Mouse (Mus musculus): ENCODE measurements around the gene Rnls. TPM values are rescaled to one million over a fixed set of nuclear protein-coding genes. Genes with fewer than 3 reads are reported as not detected.
A peak's percentile ranks its signal among the peaks of the same experiment; 100 is the strongest.

The Rnls gene
- polyA plus RNA-seq, 1 experiment from 2014 or later = 7.5 TPM

GRCm38 (mm10) chr19:33178367-33178766 is 213.7 kb downstream of the Rnls start:
- no peak overlapping the region for H3K27ac ChIP-seq
- H3K36me3 ChIP-seq = no peaks in the 10 kb centered on the region
- no peaks in the 10 kb centered on the region; the same call in 1 of the 2 replicates for H3K27me3 ChIP-seq
- no peak overlapping the region for H3K9ac ChIP-seq
- no peaks in the 10 kb centered on the region for H3K9me3 ChIP-seq
- peaks cover 6% of the 10 kb centered on the region; the same call in 1 of the 2 replicates for H3K4me1 ChIP-seq
- 43% methylated on average over 6 of the region's 6 CpGs for WGBS
- no peak overlapping the region for H3K4me3 ChIP-seq
- H3K4me2 ChIP-seq = no peak overlapping the region
- ATAC-seq (ENCODE audit: insufficient number of reproducible peaks, insufficient read depth, low FRiP score, low TSS enrichment, low read depth) = no peak

- Histone ChIP-seq H3K9ac (no peak overlapping the region), H3K4me1 (peaks cover 2% of the 10 kb centered on the region; the same call in 1 of the 2 replicates), H3K4me3 (no peak overlapping the region), H3K9me3 (no peaks in the 10 kb centered on the region), H3K36me3 (no peaks in the 10 kb centered on the region), H3K27me3 (peaks cover 3% of the 10 kb centered on the region; the same call in 1 of the 2 replicates), H3K4me2 (no peak overlapping the region), H3K27ac (no peak overlapping the region)
- ATAC-seq (ENCODE audit: insufficient number of reproducible peaks, insufficient read depth, low FRiP score, low TSS enrichment, low read depth) = no peak
Measured at GRCm38 (mm10) chr19:33173991-33174390, 218.1 kb downstream of the Rnls start.

GRCm38 (mm10) chr19:33169881-33170280 is 222.2 kb downstream of the Rnls start:
- H3K27me3 ChIP-seq = peaks cover 3% of the 10 kb centered on the region; the same call in 1 of the 2 replicates
- no peaks in the 10 kb centered on the region for H3K36me3 ChIP-seq
- no peak overlapping the region for H3K4me2 ChIP-seq
- 0 out of 2 replicates have a peak, but pooled peaks cover 7% of the 10 kb centered on the region for H3K4me1 ChIP-seq
- no peak for ATAC-seq (ENCODE audit: insufficient number of reproducible peaks, insufficient read depth, low FRiP score, low TSS enrichment, low read depth)
- no peak overlapping the region for H3K27ac ChIP-seq
- no peak overlapping the region for H3K4me3 ChIP-seq
- no peaks in the 10 kb centered on the region for H3K9me3 ChIP-seq
- H3K9ac ChIP-seq = no peak overlapping the region
- WGBS = 84% methylated on average over 6 of the region's 6 CpGs

GRCm38 (mm10) chr19:33167528-33168264 is 224.4 kb downstream of the Rnls start:
- Histone ChIP-seq H3K36me3 (no peaks in the 10 kb centered on the region), H3K4me1 (0 out of 2 replicates have a peak, but pooled peaks cover 7% of the 10 kb centered on the region), H3K9me3 (no peaks in the 10 kb centered on the region), H3K4me3 (no peak overlapping the region), H3K27me3 (peaks cover 6% of the 10 kb centered on the region), H3K4me2 (peak overlapping the region; percentile 20), H3K27ac (no peak overlapping the region), H3K9ac (no peak overlapping the region)
- no peak for ATAC-seq (ENCODE audit: insufficient number of reproducible peaks, insufficient read depth, low FRiP score, low TSS enrichment, low read depth)
- 41% methylated on average over 17 of the region's 17 CpGs for WGBS

GRCm38 (mm10) chr19:33164801-33165200 is 227.3 kb downstream of the Rnls start:
- Histone ChIP-seq H3K9ac (no peak overlapping the region), H3K27me3 (peaks cover 3% of the 10 kb centered on the region), H3K9me3 (no peaks in the 10 kb centered on the region), H3K4me1 (0 out of 2 replicates have a peak, but pooled peaks cover 7% of the 10 kb centered on the region), H3K4me3 (no peak overlapping the region), H3K4me2 (no peak overlapping the region), H3K36me3 (no peaks in the 10 kb centered on the region), H3K27ac (no peak overlapping the region)
- WGBS = 84% methylated on average over 5 of the region's 5 CpGs
- no peak for ATAC-seq (ENCODE audit: insufficient number of reproducible peaks, insufficient read depth, low FRiP score, low TSS enrichment, low read depth)

- WGBS = 61% methylated on average over 1 of the region's 1 CpGs
- ATAC-seq (ENCODE audit: insufficient number of reproducible peaks, insufficient read depth, low FRiP score, low TSS enrichment, low read depth) = no peak
Measured at GRCm38 (mm10) chr19:33161903-33162302, 230.2 kb downstream of the Rnls start.

GRCm38 (mm10) chr19:33159897-33160296 is 232.2 kb downstream of the Rnls start:
- ATAC-seq (ENCODE audit: insufficient number of reproducible peaks, insufficient read depth, low FRiP score, low TSS enrichment, low read depth) = no peak
- H3K4me2 ChIP-seq = no peak overlapping the region
- WGBS = 88% methylated on average over 2 of the region's 2 CpGs

More at GRCm38 (mm10) chr19:33161903-33162302, 230.2 kb downstream of the Rnls start:
- Histone ChIP-seq H3K4me2 (no peak overlapping the region), H3K9me3 (no peaks in the 10 kb centered on the region), H3K9ac (no peak overlapping the region), H3K36me3 (no peaks in the 10 kb centered on the region), H3K4me1 (no peaks in the 10 kb centered on the region), H3K27me3 (peaks cover 3% of the 10 kb centered on the region; the same call in 1 of the 2 replicates), H3K4me3 (no peak overlapping the region), H3K27ac (no peak overlapping the region)

GRCm38 (mm10) chr19:33159192-33159591 is 232.9 kb downstream of the Rnls start:
- WGBS = 100% methylated on average over 1 of the region's 1 CpGs
- ATAC-seq (ENCODE audit: insufficient number of reproducible peaks, insufficient read depth, low FRiP score, low TSS enrichment, low read depth) = no peak
- no peaks in the 10 kb centered on the region for H3K36me3 ChIP-seq
- H3K9me3 ChIP-seq = no peaks in the 10 kb centered on the region
- no peak overlapping the region for H3K9ac ChIP-seq
- no peak overlapping the region for H3K4me3 ChIP-seq
- no peak overlapping the region for H3K4me2 ChIP-seq
- H3K27me3 ChIP-seq = no peaks in the 10 kb centered on the region
- no peaks in the 10 kb centered on the region for H3K4me1 ChIP-seq
- no peak overlapping the region for H3K27ac ChIP-seq

More at GRCm38 (mm10) chr19:33159897-33160296, 232.2 kb downstream of the Rnls start:
- Histone ChIP-seq H3K27ac (no peak overlapping the region), H3K36me3 (no peaks in the 10 kb centered on the region), H3K4me3 (no peak overlapping the region), H3K9ac (no peak overlapping the region), H3K27me3 (peaks cover 3% of the 10 kb centered on the region; the same call in 1 of the 2 replicates), H3K4me1 (no peaks in the 10 kb centered on the region), H3K9me3 (no peaks in the 10 kb centered on the region)

GRCm38 (mm10) chr19:33158234-33158633 is 233.9 kb downstream of the Rnls start:
- no peak overlapping the region for H3K27ac ChIP-seq
- H3K9ac ChIP-seq = no peak overlapping the region
- 79% methylated on average over 2 of the region's 2 CpGs for WGBS
- no peaks in the 10 kb centered on the region for H3K9me3 ChIP-seq
- no peaks in the 10 kb centered on the region for H3K27me3 ChIP-seq
- H3K4me3 ChIP-seq = no peak overlapping the region
- H3K36me3 ChIP-seq = no peaks in the 10 kb centered on the region
- H3K4me2 ChIP-seq = no peak overlapping the region
- no peak for ATAC-seq (ENCODE audit: insufficient number of reproducible peaks, insufficient read depth, low FRiP score, low TSS enrichment, low read depth)
- no peaks in the 10 kb centered on the region for H3K4me1 ChIP-seq

- Histone ChIP-seq H3K9ac (no peak overlapping the region), H3K27ac (no peak overlapping the region), H3K4me2 (no peak overlapping the region), H3K4me1 (no peaks in the 10 kb centered on the region), H3K27me3 (no peaks in the 10 kb centered on the region), H3K36me3 (no peaks in the 10 kb centered on the region), H3K4me3 (no peak overlapping the region), H3K9me3 (no peaks in the 10 kb centered on the region)
- ATAC-seq (ENCODE audit: insufficient number of reproducible peaks, insufficient read depth, low FRiP score, low TSS enrichment, low read depth) = no peak
- WGBS = 51% methylated on average over 3 of the region's 3 CpGs
Measured at GRCm38 (mm10) chr19:33148411-33148810, 243.7 kb downstream of the Rnls start.

GRCm38 (mm10) chr19:33143198-33143597 is 248.9 kb downstream of the Rnls start:
- no peaks in the 10 kb centered on the region for H3K4me1 ChIP-seq
- no peak overlapping the region for H3K27ac ChIP-seq
- no peaks in the 10 kb centered on the region; the same call in 1 of the 2 replicates for H3K9me3 ChIP-seq
- no peak overlapping the region for H3K4me3 ChIP-seq
- 61% methylated on average over 2 of the region's 2 CpGs for WGBS
- H3K4me2 ChIP-seq = no peak overlapping the region
- no peak for ATAC-seq (ENCODE audit: insufficient number of reproducible peaks, insufficient read depth, low FRiP score, low TSS enrichment, low read depth)
- H3K27me3 ChIP-seq = no peaks in the 10 kb centered on the region
- H3K36me3 ChIP-seq = no peaks in the 10 kb centered on the region
- H3K9ac ChIP-seq = no peak overlapping the region

- Histone ChIP-seq H3K36me3 (no peaks in the 10 kb centered on the region), H3K4me1 (no peaks in the 10 kb centered on the region), H3K27ac (no peak overlapping the region), H3K4me3 (no peak overlapping the region), H3K27me3 (no peaks in the 10 kb centered on the region), H3K9ac (no peak overlapping the region), H3K9me3 (no peaks in the 10 kb centered on the region; the same call in 1 of the 2 replicates), H3K4me2 (no peak overlapping the region)
- WGBS = 82% methylated on average over 5 of the region's 5 CpGs
- no peak for ATAC-seq (ENCODE audit: insufficient number of reproducible peaks, insufficient read depth, low FRiP score, low TSS enrichment, low read depth)
Measured at GRCm38 (mm10) chr19:33137316-33137715, 254.8 kb downstream of the Rnls start.

All from embryonic facial prominence, embryonic 13.5 days (tissue).